Mouse (Mus musculus): ENCODE measurements at regions not wholly inside any gene's neighbourhood (a gene's known extent, or its start where the extent isn't known, plus 50 kb on each side); places are given as distances from the start of the nearest gene placed in this dataset.

DNA sequence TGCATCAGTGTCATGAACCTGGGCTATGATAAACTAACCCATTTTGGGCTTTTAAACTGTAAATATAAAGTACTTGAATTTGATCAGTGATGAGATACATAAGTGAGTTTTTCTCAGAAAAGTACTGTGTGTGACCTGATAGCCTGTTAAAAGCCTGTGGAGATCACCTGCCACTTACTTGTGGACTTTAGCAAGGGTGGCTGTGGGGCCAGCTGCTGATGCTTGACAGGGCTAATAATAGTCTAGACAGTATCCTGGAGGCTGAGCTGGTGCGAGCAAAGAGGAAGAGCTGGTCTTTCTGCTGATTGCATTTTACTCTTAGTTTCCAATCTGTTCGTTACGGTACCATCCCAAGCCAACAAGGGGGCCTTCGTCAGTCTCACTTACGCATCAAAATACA lies 60.0 kb upstream of the Mbip start:
- TF ChIP-seq CTCF (IDR thresholded peaks at IDR 0.05) (no peak), EP300 (IDR thresholded peaks at IDR 0.05) (no peak)
